Mouse (Mus musculus) right cerebral cortex, postnatal 10 days (tissue): Measurements from ENCODE around the gene Dhrs7.
A peak's percentile ranks its signal among the peaks of the same experiment; 100 is the strongest.

Source experiments
- DNase-seq, 2 experiments: peaks; one replicate each; pipeline ENCODE4 v3.0.0; 2021; ENCODE audit warnings: low spot score in 2 of 2

Dhrs7 gene

GRCm38 (mm10) chr12:72655775-72656174 lies 8.9 kb downstream of the Dhrs7 start:
- DNase-seq: no peak

GRCm38 (mm10) chr12:72654698-72655097 lies 10.0 kb downstream of the Dhrs7 start:
- DNase-seq: peak; percentile 62 to 75

GRCm38 (mm10) chr12:72649611-72650330 lies 14.9 kb downstream of the Dhrs7 start, which contains the start of gene Gm4756:
TSS of gene Gm4756 (minus strand) at chr12:72649661.
- no peak for DNase-seq

GRCm38 (mm10) chr12:72648921-72649320 lies 15.8 kb downstream of the Dhrs7 start:
- no peak for DNase-seq

GRCm38 (mm10) chr12:72638025-72638424 lies 26.7 kb downstream of the Dhrs7 start:
- no peak for DNase-seq

GRCm38 (mm10) chr12:72628751-72629150 lies 36.0 kb downstream of the Dhrs7 start:
- no peak for DNase-seq

GRCm38 (mm10) chr12:72622853-72623496 lies 41.7 kb downstream of the Dhrs7 start:
- DNase-seq: no peak

- no peak for DNase-seq
Observed at GRCm38 (mm10) chr12:72621441-72621840, 43.3 kb downstream of the Dhrs7 start.

- no peak for DNase-seq
Observed at GRCm38 (mm10) chr12:72620856-72621255, 43.9 kb downstream of the Dhrs7 start.

- no peak for DNase-seq
Observed at GRCm38 (mm10) chr12:72612053-72612452, 52.7 kb downstream of the Dhrs7 start.
